ENCODE assay signal across 1 mouse cellular context in the genomic region with DNA sequence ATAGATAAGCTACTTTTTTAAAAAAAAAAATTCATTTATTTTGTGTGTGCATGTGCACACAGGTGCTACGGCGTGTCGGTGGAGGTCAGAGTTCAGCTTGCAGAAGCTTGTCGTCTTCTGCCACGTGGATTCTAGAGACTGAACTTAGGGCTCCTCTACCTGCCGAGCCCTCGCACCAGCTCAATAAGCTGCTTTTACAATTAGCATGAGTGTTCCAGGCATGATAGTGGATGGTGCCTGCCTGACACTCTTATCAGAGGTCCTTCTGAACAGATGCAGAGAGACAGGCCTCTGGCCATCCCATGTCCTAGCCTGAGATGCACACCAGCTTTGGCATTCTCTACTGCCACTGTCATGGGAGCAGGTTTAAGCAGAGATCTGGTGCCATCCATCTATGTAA.
TF ChIP-seq lines count a peak whose summit lies in the region.

No protein-coding gene starts in this region.

TF ChIP-seq in CH12.LX, 34 proteins besides CTCF, POLR2A, EP300 and RAD21:
- TF ChIP-seq ZMIZ1 (IDR thresholded peaks at IDR 0.05; ENCODE audit: low read depth, low read length): no peak
- peak; percentile 72 for TF ChIP-seq MAX (IDR thresholded peaks at IDR 0.05; ENCODE audit: low read length)
- TF ChIP-seq MXI1 (IDR thresholded peaks at IDR 0.05; ENCODE audit: low read depth, low read length): peak; percentile 89
